Mouse (Mus musculus) liver, embryonic 13.5 days (tissue): ENCODE measurements around the gene Rsph14. TPM values are rescaled to one million over a fixed set of nuclear protein-coding genes. Genes with fewer than 3 reads are reported as not detected.

ENCODE experiments used
- ATAC-seq: fragments of 200-750 bp; cut with Nextera tagmentation; 2 replicates; pipeline ENCODE4 v1.8.0; 2017; ENCODE audit warnings: low read depth, mild to moderate bottlenecking, moderate number of reproducible peaks, moderate library complexity
- DNase-seq: peaks from one replicate; pipeline ENCODE4 v3.0.0; 2022
- H3K27ac ChIP-seq: fragments of 300-500 bp; sonication (generic); 2 replicates; pipeline ENCODE4 v1.5.1; 2015; ENCODE audit warnings: moderate library complexity, mild to moderate bottlenecking, inconsistent platforms
- H3K27me3 ChIP-seq: fragments of 300-500 bp; sonication (generic); 2 replicates; pipeline ENCODE4 v1.6.1; 2015; ENCODE audit warnings: mild to moderate bottlenecking, inconsistent platforms
- H3K36me3 ChIP-seq: fragments of 300-500 bp; sonication (generic); 2 replicates; pipeline ENCODE4 v1.6.1; 2015; ENCODE audit warnings: mild to moderate bottlenecking, inconsistent platforms
- H3K4me1 ChIP-seq: fragments of 300-500 bp; sonication (generic); replicated peaks from 2 replicates; pipeline ENCODE4 v1.6.1; 2015; ENCODE audit warnings: inconsistent platforms
- H3K4me2 ChIP-seq: fragments of 300-500 bp; sonication (generic); 2 replicates; pipeline ENCODE4 v1.6.1; 2015; ENCODE audit warnings: inconsistent platforms, mild to moderate bottlenecking, moderate library complexity
- H3K4me3 ChIP-seq: fragments of 300-500 bp; sonication (generic); replicated peaks from 2 replicates; pipeline ENCODE4 v1.5.1; 2015; ENCODE audit warnings: mild to moderate bottlenecking, inconsistent platforms
- H3K9ac ChIP-seq: fragments of 300-500 bp; sonication (generic); 2 replicates; pipeline ENCODE4 v1.6.1; 2015; ENCODE audit warnings: mild to moderate bottlenecking, inconsistent platforms
- H3K9me3 ChIP-seq: fragments of 300-500 bp; sonication (generic); replicated peaks from 2 replicates; pipeline ENCODE4 v1.6.1; 2016; ENCODE audit warnings: inconsistent platforms
- WGBS: fragments of 180-500 bp; shearing (Covaris S2); methylation state at CpG from one replicate; pipeline ENCODE4 v1.1.7; 2015; ENCODE audit not compliant: insufficient replicate concordance; 5-methylcytosine and 5-hydroxymethylcytosine counted together
- polyA plus RNA-seq: library from polyadenylated mRNA; unstranded; fragments of >200 nt; fragmentation: Nextera tagmentation; extraction: Ambion mirVana; gene quantifications from 2 replicates; pipeline ENCODE4 v1.2.1, GENCODE M21; 2015

Rsph14 gene
- polyA plus RNA-seq, 1 experiment from 2014 or later, result not detected

DNA sequence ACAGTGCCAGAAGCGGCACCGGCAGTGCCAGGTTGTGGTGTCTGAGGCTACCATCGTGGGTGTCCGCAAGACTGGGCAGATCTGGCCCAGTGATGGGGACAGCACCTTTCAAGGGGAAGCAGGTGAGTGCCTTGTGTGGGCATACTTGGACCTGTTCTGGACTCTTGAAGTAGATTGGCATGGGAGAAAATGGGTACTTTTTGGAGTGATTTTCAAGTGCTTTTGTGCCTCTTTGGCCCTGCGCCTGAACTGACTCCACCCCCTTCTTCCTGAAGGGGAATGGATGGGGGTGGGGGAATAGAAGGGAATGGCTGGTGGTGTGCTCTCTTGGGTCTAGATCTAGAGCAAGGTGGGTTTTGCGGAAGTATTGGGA is 29.8 kb upstream of the Rsph14 start:
- no peaks in the 10 kb centered on the region for H3K9me3 ChIP-seq
- ATAC-seq (no peak), DNase-seq (no peak)
- no peak overlapping the region for H3K27ac ChIP-seq
- peaks cover 71% of the 10 kb centered on the region for H3K4me1 ChIP-seq
- H3K9ac ChIP-seq, result peak overlapping the region; percentile 70; the same call in 1 of the 2 replicates
- peaks cover 43% of the 10 kb centered on the region for H3K27me3 ChIP-seq
- H3K4me2 ChIP-seq, result peak overlapping the region; percentile 78
- WGBS, result 10% methylated on average over 6 of the region's 6 CpGs
- 0 out of 2 replicates have a peak, but pooled peaks cover 2% of the 10 kb centered on the region for H3K36me3 ChIP-seq
- peak overlapping the region; percentile 69 for H3K4me3 ChIP-seq

DNA sequence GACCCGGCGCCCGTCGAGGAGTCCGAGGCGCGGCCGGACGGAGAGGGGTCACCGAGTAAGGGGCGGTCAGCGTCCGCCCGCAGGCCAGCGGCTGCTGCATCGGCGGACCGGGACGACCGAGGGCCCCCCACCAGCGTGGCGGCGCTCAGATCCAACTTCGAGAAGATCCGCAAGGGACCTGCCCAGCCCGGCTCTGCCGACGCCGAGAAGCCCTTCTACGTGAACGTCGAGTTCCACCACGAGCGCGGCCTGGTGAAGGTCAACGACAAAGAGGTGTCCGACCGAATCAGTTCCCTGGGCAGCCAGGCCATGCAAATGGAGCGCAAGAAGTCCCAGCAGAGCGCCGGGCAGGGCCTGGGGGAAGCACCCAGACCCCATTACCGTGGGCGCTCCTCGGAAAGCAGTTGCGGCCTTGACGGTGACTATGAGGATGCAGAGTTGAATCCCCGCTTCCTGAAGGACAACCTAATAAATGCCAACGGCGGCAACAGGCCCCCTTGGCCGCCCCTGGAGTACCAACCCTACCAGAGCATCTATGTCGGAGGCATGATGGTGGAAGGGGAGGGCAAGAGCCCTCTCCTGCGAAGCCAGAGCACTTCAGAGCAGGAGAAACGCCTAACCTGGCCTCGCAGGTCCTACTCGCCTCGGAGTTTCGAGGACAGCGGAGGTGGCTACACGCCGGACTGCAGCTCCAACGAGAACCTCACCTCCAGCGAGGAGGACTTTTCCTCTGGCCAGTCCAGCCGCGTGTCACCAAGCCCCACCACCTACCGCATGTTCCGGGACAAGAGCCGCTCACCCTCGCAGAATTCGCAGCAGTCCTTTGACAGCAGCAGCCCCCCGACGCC is 29.2 kb upstream of the Rsph14 start:
- peaks cover 75% of the 10 kb centered on the region for H3K4me1 ChIP-seq
- H3K9me3 ChIP-seq, result no peaks in the 10 kb centered on the region
- H3K27me3 ChIP-seq, result peaks cover 43% of the 10 kb centered on the region
- 0 out of 2 replicates have a peak, but pooled peaks cover 2% of the 10 kb centered on the region for H3K36me3 ChIP-seq
- ATAC-seq (no peak), DNase-seq (no peak)
- H3K9ac ChIP-seq, result peak overlapping the region; percentile 70
- peak overlapping the region; percentile 69 for H3K4me3 ChIP-seq
- WGBS, result 3% methylated on average over 71 of the region's 71 CpGs
- no peak overlapping the region for H3K27ac ChIP-seq
- H3K4me2 ChIP-seq, result peak overlapping the region; percentile 78

DNA sequence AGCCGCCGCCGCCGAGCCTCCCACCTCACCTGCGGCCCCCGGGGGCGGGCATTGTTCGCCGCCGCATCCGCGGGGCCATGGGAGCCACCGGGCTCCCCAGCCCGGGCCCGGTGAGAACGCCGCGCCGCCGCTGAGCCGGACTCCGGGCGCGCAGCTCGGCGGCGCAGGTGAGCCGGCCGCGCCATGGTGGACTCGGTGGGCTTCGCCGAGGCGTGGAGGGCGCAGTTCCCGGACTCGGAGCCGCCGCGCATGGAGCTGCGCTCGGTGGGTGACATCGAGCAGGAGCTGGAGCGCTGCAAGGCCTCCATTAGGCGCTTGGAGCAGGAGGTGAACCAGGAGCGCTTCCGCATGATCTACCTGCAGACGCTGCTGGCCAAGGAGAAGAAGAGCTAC is 28.5 kb upstream of the Rsph14 start:
- under 1% methylated on average over 42 of the region's 48 CpGs for WGBS
- no peak for DNase-seq

DNA sequence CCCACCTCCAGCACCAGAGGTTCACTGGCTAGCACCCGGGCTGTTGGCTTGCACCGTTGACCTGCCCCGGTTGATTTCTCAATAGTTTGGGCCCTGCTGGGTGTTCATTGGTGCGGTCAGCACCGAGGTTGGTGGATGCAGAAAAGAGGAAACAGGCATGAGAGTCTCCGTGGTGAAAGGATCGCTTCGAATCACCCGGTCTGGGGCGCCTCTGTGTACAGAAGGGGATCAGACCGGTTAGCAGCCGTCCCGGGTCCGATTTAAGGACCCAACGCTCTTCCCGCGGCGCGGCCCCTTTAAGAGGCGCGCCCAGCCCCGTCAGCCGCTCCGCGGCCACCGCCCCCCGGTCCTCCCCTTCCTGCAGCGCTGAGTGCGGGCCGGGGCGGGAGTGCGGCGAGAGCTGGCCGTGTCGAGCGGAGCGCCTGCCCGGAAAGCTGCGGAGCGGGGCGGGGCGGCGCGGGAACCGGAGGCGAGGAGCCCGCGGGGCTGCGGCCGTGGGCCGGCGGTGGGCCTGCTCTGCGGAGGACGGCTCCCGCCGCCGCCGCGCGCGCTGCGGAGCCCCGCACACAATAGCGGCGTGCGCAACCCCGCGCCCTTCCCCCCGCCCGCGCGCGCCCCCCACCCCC is 27.9 kb upstream of the Rsph14 start, which contains the start of gene Bcr:
Gene Bcr, plus strand, starts transcription at position 376 of the 626 bp plus-strand sequence.
- H3K4me1 ChIP-seq, result peaks cover 78% of the 10 kb centered on the region
- peaks cover 43% of the 10 kb centered on the region for H3K27me3 ChIP-seq
- H3K36me3 ChIP-seq, result no peaks in the 10 kb centered on the region
- peak; percentile 45 for DNase-seq
- peak within 1 kb of the TSS; percentile 70 for H3K9ac ChIP-seq
- H3K9me3 ChIP-seq, result no peaks in the 10 kb centered on the region
- ATAC-seq, result peak; percentile 73
- H3K27ac ChIP-seq, result peak within 1 kb of the TSS; percentile 23; the same call in 1 of the 2 replicates
- under 1% methylated on average over 49 of the region's 73 CpGs for WGBS
- H3K4me3 ChIP-seq, result peak within 1 kb of the TSS; percentile 69
- H3K4me2 ChIP-seq, result peak within 1 kb of the TSS; percentile 78

More for the DNA sequence above, 28.5 kb upstream of the Rsph14 start:
- H3K36me3 ChIP-seq, result 0 out of 2 replicates have a peak, but pooled peaks cover 2% of the 10 kb centered on the region
- peak overlapping the region; percentile 23; the same call in 1 of the 2 replicates for H3K27ac ChIP-seq
- peak overlapping the region; percentile 78 for H3K4me2 ChIP-seq
- peaks cover 78% of the 10 kb centered on the region for H3K4me1 ChIP-seq
- H3K27me3 ChIP-seq, result peaks cover 43% of the 10 kb centered on the region
- peak overlapping the region; percentile 69 for H3K4me3 ChIP-seq
- H3K9ac ChIP-seq, result peak overlapping the region; percentile 70
- ATAC-seq, result no peak
- H3K9me3 ChIP-seq, result no peaks in the 10 kb centered on the region

DNA sequence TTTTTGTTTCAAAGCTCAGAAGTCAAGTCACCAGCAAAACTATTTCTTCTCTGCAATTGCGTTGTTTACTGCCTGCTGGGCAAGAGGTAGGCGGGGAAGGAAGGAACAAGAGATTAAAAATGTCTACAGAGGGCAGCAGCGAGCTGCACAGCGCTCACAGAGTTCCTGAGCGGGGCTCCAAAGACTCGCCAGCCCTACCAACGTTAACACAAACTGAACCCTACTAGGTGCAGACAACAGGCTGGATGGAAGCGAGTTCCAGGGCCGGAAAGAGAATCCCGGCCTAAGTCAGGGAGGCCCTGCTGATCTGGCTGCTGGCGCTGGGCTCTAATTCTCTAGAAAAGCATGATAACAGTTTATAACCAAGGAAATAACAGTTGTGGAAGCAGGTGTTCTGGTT is 27.0 kb upstream of the Rsph14 start:
- peaks cover 75% of the 10 kb centered on the region for H3K4me1 ChIP-seq
- peak overlapping the region; percentile 78 for H3K4me2 ChIP-seq
- no peaks in the 10 kb centered on the region for H3K9me3 ChIP-seq
- no peak overlapping the region for H3K9ac ChIP-seq
- DNase-seq (peak; percentile 50), ATAC-seq (no peak)
- H3K4me3 ChIP-seq, result peak overlapping the region; percentile 69
- no peaks in the 10 kb centered on the region for H3K36me3 ChIP-seq
- under 1% methylated on average over 11 of the region's 11 CpGs for WGBS
- H3K27me3 ChIP-seq, result peaks cover 43% of the 10 kb centered on the region
- no peak overlapping the region for H3K27ac ChIP-seq

DNA sequence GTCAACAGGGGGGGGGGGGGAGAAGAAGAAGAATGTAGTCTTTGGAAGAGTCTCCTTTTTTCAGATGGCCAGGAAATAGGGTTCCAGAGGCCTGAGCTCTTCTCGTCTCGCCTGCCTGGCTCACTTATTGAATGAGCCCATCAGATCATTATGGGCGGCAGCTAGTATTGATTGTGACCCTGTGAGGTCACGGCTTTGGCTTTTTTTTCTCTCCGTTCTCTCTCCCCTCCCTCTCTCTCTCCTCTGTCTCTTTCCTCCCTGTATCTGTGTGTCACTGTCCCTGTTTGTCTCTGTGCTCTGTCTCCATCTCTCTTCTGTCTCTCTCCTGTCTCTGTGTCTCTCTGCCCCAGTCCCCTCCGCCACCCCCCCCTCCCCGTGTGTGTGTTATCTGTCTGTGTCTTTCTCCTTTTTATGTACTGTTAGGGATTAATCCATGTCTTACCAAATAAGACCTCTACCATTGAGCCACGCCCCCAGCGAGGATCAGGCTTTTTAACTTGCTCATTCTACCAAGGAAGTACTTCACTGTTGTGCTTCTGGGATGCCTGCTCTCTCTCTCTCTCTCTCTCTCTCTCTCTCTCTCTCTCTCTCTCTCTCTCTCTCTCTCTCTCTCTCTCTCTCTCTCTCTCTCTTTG is 26.5 kb upstream of the Rsph14 start:
- Histone ChIP-seq H3K27ac (no peak overlapping the region), H3K9ac (no peak overlapping the region), H3K9me3 (no peaks in the 10 kb centered on the region)

DNA sequence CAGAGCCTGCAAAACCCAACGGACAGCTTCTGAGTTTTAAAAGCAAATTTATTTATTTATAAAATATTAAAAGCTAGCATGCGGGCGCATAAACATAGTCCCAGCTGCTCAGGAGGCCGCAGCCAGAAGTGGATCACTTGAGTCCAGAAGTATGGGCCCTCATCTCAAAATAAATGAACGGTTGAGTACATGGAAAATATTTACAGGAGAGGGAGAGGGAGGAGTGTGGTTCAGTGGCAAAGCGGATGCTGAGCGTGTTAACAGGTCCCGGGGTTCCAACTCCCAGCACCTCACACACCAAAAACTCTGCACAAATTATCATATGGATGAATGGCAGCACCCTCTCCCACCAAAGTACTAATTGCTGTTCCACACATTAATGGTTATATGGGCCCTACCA is 25.9 kb upstream of the Rsph14 start:
- Histone ChIP-seq H3K9me3 (no peaks in the 10 kb centered on the region), H3K27me3 (peaks cover 40% of the 10 kb centered on the region), H3K4me2 (no peak overlapping the region), H3K4me1 (peaks cover 71% of the 10 kb centered on the region), H3K9ac (no peak overlapping the region), H3K36me3 (no peaks in the 10 kb centered on the region), H3K27ac (no peak overlapping the region), H3K4me3 (no peak overlapping the region)
- ATAC-seq, result no peak
- WGBS, result 73% methylated on average over 8 of the region's 8 CpGs
- no peak for DNase-seq

More for the DNA sequence above, 26.5 kb upstream of the Rsph14 start:
- H3K36me3 ChIP-seq, result no peaks in the 10 kb centered on the region
- peaks cover 74% of the 10 kb centered on the region for H3K4me1 ChIP-seq
- peak overlapping the region; percentile 78 for H3K4me2 ChIP-seq
- no peak overlapping the region for H3K4me3 ChIP-seq
- ATAC-seq, result no peak
- H3K27me3 ChIP-seq, result peaks cover 43% of the 10 kb centered on the region
- DNase-seq, result no peak
- WGBS, result 42% methylated on average over 9 of the region's 9 CpGs

DNA sequence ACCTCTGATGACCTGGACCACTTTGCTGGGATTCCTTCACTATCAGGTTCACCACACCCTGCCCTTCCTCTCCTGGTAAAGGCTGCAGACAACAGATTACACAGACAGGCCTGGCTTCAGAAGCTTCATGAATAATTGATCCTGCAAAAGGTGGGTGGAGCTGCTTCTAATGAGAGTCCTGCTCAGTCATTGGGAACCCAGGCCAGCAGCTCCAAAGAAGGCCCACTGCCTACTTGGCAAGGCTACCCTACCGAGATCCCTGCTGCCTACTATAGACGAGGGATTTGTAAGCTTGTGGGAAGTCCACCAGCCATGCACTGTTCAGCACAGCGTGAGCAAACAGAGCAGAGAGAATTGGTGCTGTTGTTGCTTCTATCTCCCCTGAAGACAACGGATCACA is 23.9 kb upstream of the Rsph14 start:
- peak; percentile 7; the same call in 1 of the 2 replicates for ATAC-seq
- WGBS, result 24% methylated on average over 4 of the region's 4 CpGs
- no peak for DNase-seq
- no peak overlapping the region for H3K4me2 ChIP-seq
- no peak overlapping the region for H3K9ac ChIP-seq
- no peaks in the 10 kb centered on the region for H3K36me3 ChIP-seq
- no peaks in the 10 kb centered on the region for H3K9me3 ChIP-seq
- H3K4me3 ChIP-seq, result no peak overlapping the region
- H3K27ac ChIP-seq, result no peak overlapping the region
- peaks cover 54% of the 10 kb centered on the region for H3K4me1 ChIP-seq
- H3K27me3 ChIP-seq, result peaks cover 20% of the 10 kb centered on the region

DNA sequence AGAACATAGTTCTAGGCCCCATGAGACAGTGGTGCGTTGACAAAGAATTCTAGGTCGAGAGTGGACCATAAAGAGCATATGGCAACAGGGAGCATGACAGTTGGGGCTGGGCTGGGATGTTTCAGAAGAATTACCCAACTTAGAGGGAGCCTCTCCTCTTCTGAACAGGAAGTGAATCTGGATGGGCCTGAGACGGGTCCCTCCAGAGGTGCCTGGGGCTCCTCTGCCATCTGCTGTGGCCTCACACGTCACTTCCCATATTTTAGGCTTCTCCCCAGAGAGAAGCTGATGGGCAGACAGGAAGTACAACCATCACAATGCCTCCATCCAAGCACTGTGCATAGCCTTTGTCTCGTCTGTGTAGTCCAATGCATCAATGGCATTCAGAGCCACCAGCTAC is 23.3 kb upstream of the Rsph14 start:
- H3K27ac ChIP-seq, result no peak overlapping the region
- ATAC-seq (no peak), DNase-seq (no peak)
- no peaks in the 10 kb centered on the region for H3K9me3 ChIP-seq
- H3K4me3 ChIP-seq, result no peak overlapping the region
- peaks cover 14% of the 10 kb centered on the region for H3K27me3 ChIP-seq
- H3K4me1 ChIP-seq, result peaks cover 48% of the 10 kb centered on the region
- no peak overlapping the region for H3K4me2 ChIP-seq
- WGBS, result 41% methylated on average over 5 of the region's 5 CpGs
- H3K36me3 ChIP-seq, result no peaks in the 10 kb centered on the region
- H3K9ac ChIP-seq, result no peak overlapping the region

DNA sequence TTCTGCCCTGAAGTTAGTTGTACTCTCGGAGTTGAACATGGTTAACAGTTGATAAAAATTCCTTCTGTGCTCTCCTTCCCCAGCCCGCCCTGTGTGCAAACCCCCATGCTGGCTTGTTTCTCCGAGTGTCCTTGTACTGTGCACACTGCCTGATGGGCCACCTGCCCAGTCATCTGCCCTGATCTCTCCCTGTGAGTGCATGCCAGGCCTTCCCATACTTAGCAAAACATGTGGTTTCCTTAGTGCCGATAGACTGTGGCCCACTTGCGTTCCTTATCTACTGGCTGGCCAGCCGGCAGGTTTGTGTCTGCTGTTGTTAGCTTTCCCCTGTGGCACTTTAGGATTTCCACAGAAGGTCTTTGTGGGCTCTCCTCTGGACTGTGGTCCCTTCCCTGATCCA is 21.7 kb upstream of the Rsph14 start:
- WGBS, result 21% methylated on average over 6 of the region's 6 CpGs
- H3K4me1 ChIP-seq, result peaks cover 37% of the 10 kb centered on the region
- no peak overlapping the region for H3K4me3 ChIP-seq
- no peak overlapping the region; the same call in 1 of the 2 replicates for H3K27ac ChIP-seq
- no peak overlapping the region for H3K4me2 ChIP-seq
- H3K9me3 ChIP-seq, result no peaks in the 10 kb centered on the region
- H3K27me3 ChIP-seq, result no peaks in the 10 kb centered on the region
- no peaks in the 10 kb centered on the region for H3K36me3 ChIP-seq
- H3K9ac ChIP-seq, result no peak overlapping the region
- no peak for DNase-seq
- no peak for ATAC-seq

DNA sequence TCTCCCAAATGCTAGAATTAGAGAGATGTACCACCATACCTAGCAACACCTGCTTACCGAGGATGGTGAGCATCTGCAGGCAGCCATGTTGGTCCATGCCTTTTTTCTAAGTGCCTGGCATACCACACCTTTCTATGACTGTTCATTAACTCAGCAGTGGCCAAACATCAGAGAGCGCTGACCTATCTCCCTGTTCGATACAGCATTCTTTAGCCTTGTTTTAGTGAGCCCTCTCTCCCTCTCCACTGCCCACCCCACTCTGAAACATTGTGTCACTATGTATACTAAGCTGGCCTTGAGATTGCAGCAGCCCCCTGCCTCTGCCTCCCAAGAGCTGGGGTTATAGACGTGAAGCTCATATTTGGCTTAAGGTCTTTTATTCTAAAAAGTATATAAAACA is 21.3 kb upstream of the Rsph14 start:
- no peak overlapping the region for H3K4me3 ChIP-seq
- ATAC-seq (peak; percentile 56), DNase-seq (no peak)
- no peak overlapping the region for H3K4me2 ChIP-seq
- H3K9me3 ChIP-seq, result no peaks in the 10 kb centered on the region
- WGBS, result 56% methylated on average over 4 of the region's 4 CpGs
- H3K4me1 ChIP-seq, result peaks cover 37% of the 10 kb centered on the region
- no peaks in the 10 kb centered on the region for H3K36me3 ChIP-seq
- H3K27ac ChIP-seq, result no peak overlapping the region
- H3K9ac ChIP-seq, result no peak overlapping the region
- no peaks in the 10 kb centered on the region for H3K27me3 ChIP-seq
